Mouse (Mus musculus): ENCODE measurements at regions not wholly inside any gene's neighbourhood (a gene's known extent, or its start where the extent isn't known, plus 50 kb on each side); places are given as distances from the start of the nearest gene placed in this dataset.

DNA sequence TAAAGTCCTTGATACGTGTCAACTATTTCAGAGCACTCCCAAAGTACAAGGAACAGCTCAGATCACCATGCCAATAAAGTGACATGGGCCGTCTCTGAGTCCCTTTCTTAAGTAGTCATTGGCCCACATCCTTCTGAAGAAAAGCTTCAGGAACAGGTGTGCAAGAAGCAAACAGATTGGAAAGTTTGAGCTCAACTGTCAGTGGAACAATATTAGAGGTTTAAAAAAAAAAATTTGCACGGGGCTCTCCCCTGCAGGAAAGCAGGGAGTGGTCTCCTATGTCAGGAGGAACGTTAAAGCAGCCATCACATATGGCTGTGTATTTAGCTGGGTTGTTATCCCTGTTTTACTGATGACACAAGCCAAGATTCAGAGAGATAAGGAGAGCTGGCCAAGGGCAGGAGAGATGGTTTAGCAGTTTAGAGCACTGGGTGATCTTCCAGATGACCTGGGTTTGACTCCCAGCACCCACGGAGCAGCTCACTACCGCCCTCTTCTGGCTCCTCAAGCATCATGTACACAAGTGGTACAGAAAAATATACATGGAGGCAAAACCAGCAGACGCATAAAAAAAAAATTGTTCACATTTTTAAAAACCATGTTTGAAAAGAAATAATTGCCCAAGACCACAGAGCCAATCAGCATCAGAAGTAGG is 318.3 kb upstream of the Clint1 start:
- DNase-seq (ENCODE audit: low spot score in 2 of 2): peak; percentile 57 to 68

DNA sequence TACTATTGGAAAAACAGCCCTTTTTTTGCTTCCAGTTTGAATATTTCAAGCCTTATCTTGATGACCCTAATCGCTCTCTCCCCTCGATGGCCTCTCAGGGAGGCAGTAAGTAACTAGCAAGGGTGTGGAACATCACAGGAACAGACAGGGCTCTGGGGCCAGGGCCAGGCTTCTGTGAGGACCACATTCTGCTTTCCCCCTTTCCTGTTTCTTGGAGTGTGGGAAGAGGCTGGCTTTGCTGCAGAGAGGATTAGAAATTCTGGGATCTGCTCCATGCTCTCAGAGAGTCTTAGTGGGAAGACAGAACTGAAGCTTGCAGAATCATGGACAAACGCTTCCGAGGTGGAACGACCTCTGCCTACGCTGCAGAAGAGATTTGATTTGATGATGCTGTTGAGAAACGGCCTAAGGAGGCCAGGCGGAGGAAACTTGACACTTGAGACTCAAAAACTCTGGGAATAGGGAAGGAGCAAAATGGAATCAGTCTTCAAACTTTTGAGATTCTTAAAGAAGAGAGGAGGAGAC is 316.3 kb upstream of the Clint1 start:
- no peak for DNase-seq (ENCODE audit: low spot score in 2 of 2)

DNA sequence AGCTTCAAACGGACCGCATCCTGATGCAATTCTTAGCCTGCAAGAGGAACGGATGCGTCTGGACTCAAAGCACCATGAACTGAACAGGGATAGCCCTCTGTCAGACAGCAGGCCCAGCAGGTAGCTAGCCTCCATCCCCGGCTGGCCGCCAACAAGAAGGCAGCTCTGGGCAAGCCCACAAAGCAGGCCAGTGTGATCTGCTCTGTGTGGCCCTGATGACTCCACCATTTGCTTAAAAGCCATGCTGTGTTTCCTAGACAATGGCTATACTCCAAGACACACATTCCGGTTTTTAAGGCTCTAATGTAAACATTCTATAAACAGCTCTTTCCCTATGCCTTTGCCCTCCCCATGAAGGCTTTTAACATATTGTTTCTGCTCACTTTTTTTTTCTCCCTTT is 313.8 kb upstream of the Clint1 start:
- DNase-seq (ENCODE audit: low spot score in 2 of 2): no peak

- DNase-seq (ENCODE audit: low spot score in 2 of 2): peak; percentile 80 to 81
These were observed 312.4 kb upstream of the Clint1 start for GRCm38 (mm10) chr11:45539459-45539858.

DNA sequence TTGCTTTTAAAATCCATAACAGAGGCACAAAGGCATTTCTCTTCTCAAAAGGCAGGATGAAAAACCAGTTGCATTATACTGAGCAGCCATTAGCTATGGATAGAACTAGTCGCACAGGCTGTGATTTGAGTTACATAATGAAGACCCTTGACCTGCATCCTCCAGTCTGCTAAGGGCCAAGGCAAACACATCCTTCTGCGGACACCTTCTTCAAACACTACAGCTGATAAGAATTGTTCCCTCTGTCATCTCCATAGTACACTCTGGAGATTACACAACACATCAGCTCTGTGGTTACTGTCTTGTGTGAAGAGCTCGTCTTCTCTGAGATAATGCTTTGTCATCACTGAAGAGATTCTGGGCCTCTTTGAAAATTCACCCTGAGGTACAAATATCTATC is 307.3 kb upstream of the Clint1 start:
- no peak for DNase-seq (ENCODE audit: low spot score in 2 of 2)

GRCm38 (mm10) chr11:45545896-45546626 is 305.8 kb upstream of the Clint1 start:
- peak; percentile 37 to 44 for DNase-seq (ENCODE audit: low spot score in 2 of 2)

DNA sequence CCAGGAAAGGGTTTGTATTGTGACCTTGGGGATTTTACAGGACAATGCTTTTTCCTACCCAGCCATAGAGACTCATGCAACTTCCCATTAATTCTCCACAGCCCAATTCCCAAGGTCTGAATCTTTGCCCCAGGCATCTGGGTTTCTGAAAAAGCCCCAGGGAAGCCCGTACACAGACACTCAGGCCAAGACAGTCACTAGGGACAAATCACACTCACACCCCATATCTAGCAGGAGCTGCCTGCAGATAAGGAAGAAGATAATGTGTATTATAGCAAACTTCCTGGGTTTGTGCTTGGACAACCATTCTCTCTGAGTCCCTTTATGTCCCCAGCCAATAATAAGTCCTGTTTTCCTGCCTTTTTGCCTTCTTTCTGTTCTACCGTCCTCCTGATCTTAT is 305.0 kb upstream of the Clint1 start:
- DNase-seq (ENCODE audit: low spot score in 2 of 2): no peak

GRCm38 (mm10) chr11:45550376-45550775 is 301.5 kb upstream of the Clint1 start:
- DNase-seq (ENCODE audit: low spot score in 2 of 2): no peak

DNA sequence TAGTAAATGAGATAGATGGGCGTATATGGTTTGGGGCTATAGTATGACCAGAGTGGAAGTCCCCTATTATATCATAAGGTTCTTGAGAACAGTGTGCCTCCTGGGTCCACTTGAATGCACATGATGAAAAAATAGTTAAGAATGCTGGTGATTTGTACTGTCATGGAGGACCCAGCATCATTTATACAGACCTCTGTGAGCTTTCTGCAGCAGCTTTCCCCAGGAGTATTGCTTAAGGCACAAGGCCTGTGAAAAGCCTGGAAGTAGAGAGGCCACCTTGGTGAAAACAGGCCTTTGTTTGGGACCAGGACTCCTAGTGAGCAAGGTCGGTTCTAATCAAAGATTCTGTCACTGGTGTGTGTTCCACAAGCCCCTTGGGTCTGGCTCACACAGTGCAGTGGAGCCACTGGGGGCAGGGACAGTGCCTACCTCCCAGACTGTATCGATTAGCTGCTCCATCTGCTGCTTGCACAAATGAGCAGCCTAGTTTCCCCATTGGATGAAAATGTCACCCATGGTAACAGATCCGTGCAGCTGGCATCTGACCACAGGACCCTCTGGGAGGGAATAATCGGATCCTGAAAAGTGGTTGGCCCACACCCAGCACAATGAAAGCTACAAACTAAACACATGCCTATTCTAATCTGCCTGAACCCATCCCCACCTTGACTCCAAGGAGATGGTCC is 274.2 kb upstream of the Clint1 start:
- no peak for DNase-seq (ENCODE audit: low spot score in 2 of 2)

DNA sequence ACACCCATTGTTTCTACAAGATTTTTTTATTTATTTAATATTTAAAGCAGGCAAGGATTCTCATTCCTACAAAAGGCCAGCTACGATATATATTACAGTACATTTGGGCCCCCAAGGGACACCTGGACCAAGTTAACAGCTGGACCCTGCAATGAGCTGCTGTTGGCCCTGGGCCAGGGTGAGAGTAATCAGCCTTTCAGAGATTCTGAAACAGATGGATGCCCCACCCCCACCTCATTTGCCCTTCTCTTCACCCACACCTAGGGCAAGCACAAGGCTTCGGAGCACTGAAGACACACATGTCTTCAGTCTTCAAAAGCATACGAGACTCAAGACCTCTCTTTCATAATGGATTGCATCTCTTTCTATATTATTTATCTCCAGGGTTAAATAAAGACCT is 259.5 kb upstream of the Clint1 start:
- no peak for DNase-seq (ENCODE audit: low spot score in 2 of 2)

DNA sequence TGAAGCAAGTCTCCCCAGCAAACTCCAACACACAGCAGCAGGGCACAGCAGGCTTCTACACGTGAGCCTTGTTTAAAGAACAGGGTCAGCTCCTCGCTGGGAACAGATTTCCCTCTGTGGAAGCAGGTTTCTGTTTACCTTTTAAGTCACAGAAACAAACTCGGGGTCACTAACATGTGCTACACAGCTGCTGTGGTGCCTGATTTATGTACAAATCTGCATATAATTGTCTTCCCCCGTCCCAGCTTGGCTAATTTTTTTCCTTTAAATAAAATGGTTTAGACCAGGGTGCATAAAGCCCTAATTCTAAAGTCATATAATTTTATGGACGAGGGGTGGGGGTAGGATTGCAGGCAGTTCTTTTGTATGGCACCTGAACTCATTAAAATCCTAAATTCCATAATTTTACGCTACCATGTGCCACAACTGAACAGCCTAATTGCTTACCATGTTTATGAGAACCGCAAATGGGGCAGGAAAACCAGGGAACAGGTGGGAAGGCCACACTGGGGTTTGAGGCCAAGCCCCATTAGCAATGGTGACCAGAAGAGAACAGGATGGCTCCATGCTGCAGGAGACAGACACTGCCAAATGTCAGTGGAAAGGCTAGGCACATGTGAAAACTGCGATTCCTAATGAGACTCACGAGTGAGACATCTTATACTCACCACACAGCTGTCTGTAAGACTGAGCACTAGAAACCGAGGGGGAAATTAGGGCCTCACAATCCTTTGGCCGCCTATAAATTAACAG is 258.8 kb upstream of the Clint1 start:
- no peak for DNase-seq (ENCODE audit: low spot score in 2 of 2)

GRCm38 (mm10) chr11:45595372-45595771 is 256.5 kb upstream of the Clint1 start:
- DNase-seq (ENCODE audit: low spot score in 2 of 2): peak in 1 of 2 experiments; percentile 3

GRCm38 (mm10) chr11:45621824-45622223 is 230.0 kb upstream of the Clint1 start:
- no peak for DNase-seq (ENCODE audit: low spot score in 2 of 2)

DNA sequence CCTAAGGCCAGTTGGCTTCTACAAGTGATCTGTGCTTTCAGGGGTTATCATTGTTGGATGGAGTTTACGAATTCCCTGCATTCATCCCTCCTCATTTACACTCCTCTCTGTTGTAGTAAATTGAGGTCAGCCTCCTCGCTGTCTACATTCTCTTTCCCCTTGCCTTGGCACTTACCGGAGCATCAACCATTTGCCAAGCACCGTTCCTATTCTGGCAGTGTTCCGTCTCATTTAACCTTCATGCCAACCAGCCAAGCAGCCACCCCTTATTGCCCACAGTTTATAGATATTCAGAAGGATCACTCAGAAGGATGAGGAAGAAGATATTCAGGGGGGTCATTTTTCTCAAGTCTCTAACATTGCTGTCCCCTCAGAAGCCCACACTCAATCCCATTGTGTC is 229.2 kb upstream of the Clint1 start:
- DNase-seq (ENCODE audit: low spot score in 2 of 2): no peak

DNA sequence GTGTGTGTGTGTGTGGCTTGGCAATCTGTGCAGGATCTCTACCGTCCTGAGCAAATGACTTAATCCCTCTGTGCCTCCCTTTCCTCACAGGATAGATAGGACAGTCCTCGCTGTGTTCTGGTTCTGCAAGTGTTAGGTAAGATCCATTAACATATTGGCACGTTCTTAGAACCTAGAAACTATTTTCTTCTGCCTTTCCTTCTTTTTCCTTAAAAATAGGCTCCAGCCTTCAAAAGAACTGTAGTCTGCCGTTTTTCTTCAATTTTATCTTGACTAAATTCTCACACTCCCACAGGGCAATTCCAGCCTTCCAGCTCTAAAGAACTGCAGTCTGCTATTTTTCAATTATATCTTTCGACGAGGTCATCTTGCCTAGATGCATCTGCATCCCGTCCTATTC is 227.6 kb upstream of the Clint1 start:
- no peak for DNase-seq (ENCODE audit: low spot score in 2 of 2)

- DNase-seq (ENCODE audit: low spot score in 2 of 2): no peak
These were observed 222.6 kb upstream of the Clint1 start for GRCm38 (mm10) chr11:45629250-45629649.

DNA sequence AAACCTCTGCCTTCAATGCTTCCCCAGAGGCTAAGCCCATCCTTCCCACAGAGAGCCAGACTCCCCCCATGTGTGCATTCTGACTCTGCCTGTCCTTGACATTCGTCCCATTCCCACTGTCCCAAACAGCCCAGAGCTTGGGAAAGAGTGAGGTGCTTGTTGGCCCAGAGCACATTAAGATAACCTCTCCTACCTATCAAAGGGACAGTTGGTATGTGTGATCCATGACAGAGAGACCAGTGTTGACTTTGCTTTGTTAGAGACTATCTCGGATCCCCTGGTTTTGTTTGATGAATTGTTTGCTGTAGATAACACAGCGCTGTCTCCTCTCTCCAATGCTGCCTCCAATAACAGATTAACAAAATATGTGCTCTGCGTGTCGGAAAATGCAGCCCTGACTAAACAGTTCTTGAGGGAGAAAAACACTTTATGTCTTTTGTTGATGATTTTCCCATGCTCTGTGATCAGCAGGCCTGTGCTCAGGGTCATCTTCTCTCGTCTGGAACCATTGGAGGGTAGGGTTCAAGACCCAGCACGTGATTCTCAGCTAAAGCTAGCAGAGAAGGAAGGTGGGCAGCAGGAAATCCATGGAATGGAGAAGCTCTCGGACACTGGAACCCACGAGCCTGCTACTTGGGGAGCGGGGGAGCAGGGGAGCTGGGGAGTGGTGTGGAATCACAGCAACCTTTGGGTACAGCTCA is 217.2 kb upstream of the Clint1 start:
- no peak for DNase-seq (ENCODE audit: low spot score in 2 of 2)

- no peak for DNase-seq (ENCODE audit: low spot score in 2 of 2)
These were observed 216.0 kb upstream of the Clint1 start for GRCm38 (mm10) chr11:45635896-45636295.

- no peak for DNase-seq (ENCODE audit: low spot score in 2 of 2)
These were observed 212.6 kb upstream of the Clint1 start for GRCm38 (mm10) chr11:45639236-45639635.

- no peak for DNase-seq (ENCODE audit: low spot score in 2 of 2)
These were observed 209.6 kb upstream of the Clint1 start for GRCm38 (mm10) chr11:45642142-45642756.
